Mouse (Mus musculus) kidney, adult 10 weeks (tissue): ENCODE data around the gene Gm3012. TPM values are rescaled to one million over a fixed set of nuclear protein-coding genes. Genes with fewer than 3 reads are reported as not detected.

Experiments used
- polyA plus RNA-seq: library from polyadenylated mRNA; stranded (reverse); fragments of 350-450 nt; fragmentation: Illumina TruSeq; extraction: RNeasy Lipid Tissue Mini Kit (QIAGEN cat#74804); gene quantifications from one replicate; pipeline ENCODE4 v1.2.3, GENCODE M21; 2014; ENCODE audit warnings: low read depth, low replicate concordance

Gene Gm3012
- not detected for polyA plus RNA-seq

GRCm38 (mm10) chr14:3634212-3634611, at the start of gene Gm3012:
TSS of gene Gm3012 (plus strand) at chr14:3634512.

GRCm38 (mm10) chr14:3651730-3652129, 17.4 kb downstream of the Gm3012 start, which contains the start of gene Gm3020:
TSS of gene Gm3020 (plus strand) at chr14:3652030.

GRCm38 (mm10) chr14:3688483-3688882, 54.2 kb downstream of the Gm3012 start, which contains the start of gene Gm3043:
TSS of gene Gm3043 (plus strand) at chr14:3688783.

Other genes with a start within 250 kb of the Gm3012 start
- gene Gm10413, start 239.4 kb upstream of the Gm3012 start, polyA plus RNA-seq = not detected
- not detected for gene Gm10409, start 221.9 kb upstream of the Gm3012 start, polyA plus RNA-seq
- gene Gm3005, start 206.4 kb upstream of the Gm3012 start, polyA plus RNA-seq = not detected
- not detected for gene Gm10408, start 185.1 kb upstream of the Gm3012 start, polyA plus RNA-seq
- not detected for gene Gm3020, start 17.5 kb downstream of the Gm3012 start, polyA plus RNA-seq
- gene Gm3043, start 54.3 kb downstream of the Gm3012 start, polyA plus RNA-seq = not detected
- gene Gm3002, start 175.6 kb downstream of the Gm3012 start, polyA plus RNA-seq = not detected
- gene Gm3033, start 211.7 kb downstream of the Gm3012 start, polyA plus RNA-seq = not detected
- gene Gm2916, start 249.7 kb downstream of the Gm3012 start, polyA plus RNA-seq = not detected